Mouse (Mus musculus): ENCODE measurements at regions not wholly inside any gene's neighbourhood (a gene's known extent, or its start where the extent isn't known, plus 50 kb on each side); places are given as distances from the start of the nearest gene placed in this dataset.
A peak's percentile ranks its signal among the peaks of the same experiment; 100 is the strongest.

DNA sequence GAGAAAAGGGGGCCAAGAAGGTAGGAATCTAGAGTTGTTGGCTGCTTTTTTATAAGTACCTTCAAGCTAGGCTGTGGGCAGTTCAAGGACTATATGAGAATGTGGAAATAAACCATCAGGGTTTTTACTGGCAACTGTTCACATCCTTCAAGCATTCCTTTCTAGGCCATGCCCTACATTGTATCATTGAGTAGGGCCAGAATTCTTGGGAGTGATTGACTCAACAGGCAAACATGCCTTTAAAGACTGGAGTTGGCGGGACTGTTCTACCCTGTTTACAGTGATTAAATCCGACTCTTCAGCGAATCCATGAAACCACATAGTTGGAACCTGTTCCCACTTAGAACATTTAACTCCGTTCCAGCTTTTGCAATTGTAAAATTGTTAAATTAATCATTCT lies 463.8 kb downstream of the Pid1 start:
- no peak overlapping the region for H3K27ac ChIP-seq (replicated peaks; ENCODE audit: low read depth, low read length)
- H3K27me3 ChIP-seq (ENCODE audit: control insufficient read depth, insufficient read depth, low read length), result no peaks in the 10 kb centered on the region
- H3K4me3 ChIP-seq (ENCODE audit: low read depth, low read length), result no peak overlapping the region
- no peak overlapping the region for H3K4me2 ChIP-seq (ENCODE audit: low read depth, low read length)
- no peaks in the 10 kb centered on the region for H3K4me1 ChIP-seq (ENCODE audit: control insufficient read depth, insufficient read depth, low read length)
- WGBS, result 81% methylated on average over 4 of the region's 4 CpGs
- no peak for ATAC-seq (replicated peaks; ENCODE audit: insufficient number of reproducible peaks, low FRiP score, low TSS enrichment, low read depth)
- no peaks in the 10 kb centered on the region for H3K36me3 ChIP-seq (replicated peaks; ENCODE audit: control insufficient read depth, insufficient read depth, low read depth, low read length)
- H3K9me3 ChIP-seq (replicated peaks; ENCODE audit: control insufficient read depth, low read length), result no peaks in the 10 kb centered on the region
- H3K9ac ChIP-seq (replicated peaks; ENCODE audit: low read length), result no peak overlapping the region
- no peak for DNase-seq (ENCODE audit: low spot score)

GRCm38 (mm10) chr1:83896650-83897049 lies 467.3 kb downstream of the Pid1 start:
- no peak for ATAC-seq (replicated peaks; ENCODE audit: insufficient number of reproducible peaks, low FRiP score, low TSS enrichment, low read depth)
- 21% methylated on average over 5 of the region's 5 CpGs for whole genome bisulfite sequencing

DNA sequence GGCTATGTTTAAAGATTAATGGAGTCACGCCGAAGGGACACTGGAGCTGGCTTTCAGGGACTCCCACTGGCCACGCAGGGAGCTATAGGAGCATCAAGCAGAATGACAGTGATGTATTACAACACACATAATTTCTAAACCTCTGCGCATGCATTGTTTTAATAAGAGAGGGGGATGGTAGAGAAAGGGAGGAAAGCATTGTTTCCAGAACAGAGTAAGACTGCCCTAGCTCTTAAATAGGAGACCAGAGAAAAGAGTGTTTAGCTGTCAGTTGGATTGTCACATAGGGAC lies 471.1 kb upstream of the Sphkap start:
- WGBS, result 82% methylated on average over 4 of the region's 4 CpGs
- Histone ChIP-seq H3K27ac (replicated peaks; ENCODE audit: low read depth, low read length) (no peak overlapping the region), H3K4me2 (ENCODE audit: low read depth, low read length) (no peak overlapping the region), H3K4me3 (ENCODE audit: low read depth, low read length) (no peak overlapping the region), H3K9ac (replicated peaks; ENCODE audit: low read length) (no peak overlapping the region), H3K4me1 (ENCODE audit: control insufficient read depth, insufficient read depth, low read length) (no peaks in the 10 kb centered on the region), H3K27me3 (ENCODE audit: control insufficient read depth, insufficient read depth, low read length) (no peaks in the 10 kb centered on the region), H3K9me3 (replicated peaks; ENCODE audit: control insufficient read depth, low read length) (no peaks in the 10 kb centered on the region), H3K36me3 (replicated peaks; ENCODE audit: control insufficient read depth, insufficient read depth, low read depth, low read length) (no peaks in the 10 kb centered on the region)
- DNase-seq (ENCODE audit: low spot score) (no peak), ATAC-seq (replicated peaks; ENCODE audit: insufficient number of reproducible peaks, low FRiP score, low TSS enrichment, low read depth) (no peak)

More at GRCm38 (mm10) chr1:83896650-83897049, 467.3 kb downstream of the Pid1 start:
- no peak overlapping the region for H3K27ac ChIP-seq (replicated peaks; ENCODE audit: low read depth, low read length)
- H3K4me3 ChIP-seq (ENCODE audit: low read depth, low read length), result no peak overlapping the region
- H3K9me3 ChIP-seq (replicated peaks; ENCODE audit: control insufficient read depth, low read length), result no peaks in the 10 kb centered on the region
- DNase-seq (ENCODE audit: low spot score), result peak; percentile 39
- H3K4me2 ChIP-seq (ENCODE audit: low read depth, low read length), result peak overlapping the region; percentile 7; the same call in 1 of the 2 replicates
- H3K4me1 ChIP-seq (ENCODE audit: control insufficient read depth, insufficient read depth, low read length), result no peaks in the 10 kb centered on the region
- no peaks in the 10 kb centered on the region for H3K36me3 ChIP-seq (replicated peaks; ENCODE audit: control insufficient read depth, insufficient read depth, low read depth, low read length)
- H3K9ac ChIP-seq (replicated peaks; ENCODE audit: low read length), result no peak overlapping the region
- H3K27me3 ChIP-seq (ENCODE audit: control insufficient read depth, insufficient read depth, low read length), result no peaks in the 10 kb centered on the region

- Histone ChIP-seq H3K4me2 (ENCODE audit: low read depth, low read length) (no peak overlapping the region), H3K4me3 (ENCODE audit: low read depth, low read length) (no peak overlapping the region), H3K36me3 (replicated peaks; ENCODE audit: control insufficient read depth, insufficient read depth, low read depth, low read length) (no peaks in the 10 kb centered on the region), H3K27ac (replicated peaks; ENCODE audit: low read depth, low read length) (no peak overlapping the region), H3K27me3 (ENCODE audit: control insufficient read depth, insufficient read depth, low read length) (no peaks in the 10 kb centered on the region), H3K4me1 (ENCODE audit: control insufficient read depth, insufficient read depth, low read length) (no peaks in the 10 kb centered on the region), H3K9me3 (replicated peaks; ENCODE audit: control insufficient read depth, low read length) (no peaks in the 10 kb centered on the region), H3K9ac (replicated peaks; ENCODE audit: low read length) (no peak overlapping the region)
- no peak for ATAC-seq (replicated peaks; ENCODE audit: insufficient number of reproducible peaks, low FRiP score, low TSS enrichment, low read depth)
- no peak for DNase-seq (ENCODE audit: low spot score)
- WGBS, result 84% methylated on average over 8 of the region's 8 CpGs
These were observed 470.5 kb upstream of the Sphkap start for GRCm38 (mm10) chr1:83878330-83879108.

DNA sequence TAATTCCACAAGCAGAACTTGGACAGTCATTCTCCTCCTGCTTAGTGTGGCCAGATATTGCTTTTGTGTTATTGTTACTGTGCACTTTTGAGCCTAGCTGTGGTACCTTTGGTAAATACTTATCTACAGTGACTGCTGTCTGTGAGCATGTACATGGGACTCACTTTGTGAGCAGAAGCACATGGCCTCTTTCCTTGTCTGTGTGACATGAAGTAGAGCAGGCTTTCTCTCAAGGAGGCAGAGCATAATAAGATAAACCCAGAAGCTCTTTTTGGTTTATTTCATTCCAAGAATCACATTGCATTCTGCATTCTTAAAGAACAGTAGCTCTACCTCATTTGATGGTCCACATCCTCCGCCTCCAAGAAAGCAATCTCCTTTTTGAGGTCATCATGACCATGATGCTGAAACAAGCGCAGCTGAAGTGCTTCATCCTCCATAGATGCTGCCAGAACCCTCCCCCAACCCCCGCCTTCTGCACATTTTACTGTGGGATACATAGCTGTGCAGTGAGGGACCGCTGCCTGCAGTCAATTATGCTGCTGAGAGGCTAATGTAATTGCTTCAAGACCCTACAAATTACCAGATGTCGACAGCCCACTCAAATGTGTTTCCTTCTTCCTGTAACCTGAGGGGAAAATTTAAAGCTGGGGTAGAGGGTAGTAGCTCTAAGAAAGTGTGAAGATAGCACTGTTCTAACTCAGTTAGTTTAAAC lies 463.0 kb upstream of the Sphkap start:
- H3K4me3 ChIP-seq (ENCODE audit: low read depth, low read length), result no peak overlapping the region
- H3K4me2 ChIP-seq (ENCODE audit: low read depth, low read length), result no peak overlapping the region
- H3K4me1 ChIP-seq (ENCODE audit: control insufficient read depth, insufficient read depth, low read length), result 0 out of 2 replicates have a peak, but pooled peaks cover 3% of the 10 kb centered on the region
- no peaks in the 10 kb centered on the region for H3K36me3 ChIP-seq (replicated peaks; ENCODE audit: control insufficient read depth, insufficient read depth, low read depth, low read length)
- no peaks in the 10 kb centered on the region for H3K27me3 ChIP-seq (ENCODE audit: control insufficient read depth, insufficient read depth, low read length)
- 28% methylated on average over 5 of the region's 5 CpGs for WGBS
- ATAC-seq (replicated peaks; ENCODE audit: insufficient number of reproducible peaks, low FRiP score, low TSS enrichment, low read depth) (peak; percentile 94), DNase-seq (ENCODE audit: low spot score) (peak; percentile 89)
- no peaks in the 10 kb centered on the region for H3K9me3 ChIP-seq (replicated peaks; ENCODE audit: control insufficient read depth, low read length)
- H3K27ac ChIP-seq (replicated peaks; ENCODE audit: low read depth, low read length), result no peak overlapping the region
- no peak overlapping the region for H3K9ac ChIP-seq (replicated peaks; ENCODE audit: low read length)

DNA sequence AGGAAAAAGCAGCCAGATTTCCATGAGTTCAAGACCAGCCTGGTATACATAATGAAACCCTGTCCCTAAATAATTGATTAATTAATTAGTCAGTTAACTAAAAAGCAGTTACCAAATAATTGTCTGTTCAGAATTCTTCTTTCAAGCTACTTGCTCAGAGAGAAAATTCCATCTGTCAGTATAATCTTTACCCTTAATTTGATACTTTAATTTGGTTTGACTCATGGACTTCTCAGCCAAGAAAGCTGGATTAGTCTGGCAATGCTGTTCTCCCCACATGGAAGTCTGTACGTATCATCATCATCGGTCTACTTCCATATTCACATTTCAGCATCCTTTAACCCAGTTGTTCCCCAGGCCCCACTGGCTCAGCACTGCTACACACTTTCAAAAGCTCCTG lies 461.0 kb upstream of the Sphkap start:
- H3K27ac ChIP-seq (replicated peaks; ENCODE audit: low read depth, low read length), result no peak overlapping the region
- no peaks in the 10 kb centered on the region for H3K36me3 ChIP-seq (replicated peaks; ENCODE audit: control insufficient read depth, insufficient read depth, low read depth, low read length)
- no peak overlapping the region for H3K4me2 ChIP-seq (ENCODE audit: low read depth, low read length)
- H3K9me3 ChIP-seq (replicated peaks; ENCODE audit: control insufficient read depth, low read length), result no peaks in the 10 kb centered on the region
- H3K27me3 ChIP-seq (ENCODE audit: control insufficient read depth, insufficient read depth, low read length), result no peaks in the 10 kb centered on the region
- 53% methylated on average over 2 of the region's 2 CpGs for WGBS
- no peak for ATAC-seq (replicated peaks; ENCODE audit: insufficient number of reproducible peaks, low FRiP score, low TSS enrichment, low read depth)
- no peak for DNase-seq (ENCODE audit: low spot score)
- 0 out of 2 replicates have a peak, but pooled peaks cover 3% of the 10 kb centered on the region for H3K4me1 ChIP-seq (ENCODE audit: control insufficient read depth, insufficient read depth, low read length)
- H3K9ac ChIP-seq (replicated peaks; ENCODE audit: low read length), result no peak overlapping the region
- no peak overlapping the region for H3K4me3 ChIP-seq (ENCODE audit: low read depth, low read length)

DNA sequence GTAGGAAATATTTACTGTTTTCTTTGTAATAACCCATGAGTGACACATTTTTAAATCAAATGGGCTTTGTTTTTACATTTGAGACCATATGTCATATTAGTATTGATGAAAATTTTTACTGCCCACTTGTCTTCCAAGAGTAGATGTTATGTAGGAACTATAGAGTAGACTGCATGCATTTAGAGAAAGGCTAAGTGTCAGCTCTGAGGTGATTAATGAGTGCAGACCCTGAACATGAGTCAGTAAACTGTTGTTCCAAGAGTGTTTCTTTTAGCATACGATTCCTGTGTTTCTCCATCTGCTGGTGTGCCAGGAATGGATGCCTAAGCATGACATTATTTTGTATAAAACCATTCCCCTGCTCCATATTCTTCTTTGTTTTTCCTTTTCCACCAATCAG lies 454.5 kb upstream of the Sphkap start:
- Histone ChIP-seq H3K4me3 (ENCODE audit: low read depth, low read length) (no peak overlapping the region), H3K9me3 (replicated peaks; ENCODE audit: control insufficient read depth, low read length) (no peaks in the 10 kb centered on the region), H3K4me2 (ENCODE audit: low read depth, low read length) (no peak overlapping the region), H3K9ac (replicated peaks; ENCODE audit: low read length) (no peak overlapping the region), H3K36me3 (replicated peaks; ENCODE audit: control insufficient read depth, insufficient read depth, low read depth, low read length) (no peaks in the 10 kb centered on the region), H3K4me1 (ENCODE audit: control insufficient read depth, insufficient read depth, low read length) (no peaks in the 10 kb centered on the region), H3K27me3 (ENCODE audit: control insufficient read depth, insufficient read depth, low read length) (no peaks in the 10 kb centered on the region), H3K27ac (replicated peaks; ENCODE audit: low read depth, low read length) (no peak overlapping the region)
- WGBS, result 79% methylated on average over 1 of the region's 1 CpGs
- DNase-seq (ENCODE audit: low spot score) (no peak), ATAC-seq (replicated peaks; ENCODE audit: insufficient number of reproducible peaks, low FRiP score, low TSS enrichment, low read depth) (no peak)

- Histone ChIP-seq H3K4me2 (ENCODE audit: low read depth, low read length) (no peak overlapping the region), H3K36me3 (replicated peaks; ENCODE audit: control insufficient read depth, insufficient read depth, low read depth, low read length) (no peaks in the 10 kb centered on the region), H3K27ac (replicated peaks; ENCODE audit: low read depth, low read length) (no peak overlapping the region), H3K4me1 (ENCODE audit: control insufficient read depth, insufficient read depth, low read length) (no peaks in the 10 kb centered on the region), H3K27me3 (ENCODE audit: control insufficient read depth, insufficient read depth, low read length) (no peaks in the 10 kb centered on the region), H3K9me3 (replicated peaks; ENCODE audit: control insufficient read depth, low read length) (no peaks in the 10 kb centered on the region), H3K9ac (replicated peaks; ENCODE audit: low read length) (no peak overlapping the region), H3K4me3 (ENCODE audit: low read depth, low read length) (no peak overlapping the region)
- ATAC-seq (replicated peaks; ENCODE audit: insufficient number of reproducible peaks, low FRiP score, low TSS enrichment, low read depth) (no peak), DNase-seq (ENCODE audit: low spot score) (no peak)
- 55% methylated on average over 3 of the region's 3 CpGs for WGBS
These were observed 454.1 kb upstream of the Sphkap start for GRCm38 (mm10) chr1:83862128-83862527.
